Mouse (Mus musculus): ENCODE measurements around the gene Cbwd1. TPM values are rescaled to one million over a fixed set of nuclear protein-coding genes. Genes with fewer than 3 reads are reported as not detected.

Cbwd1 gene
- 10 to 100 TPM; 10.2 to 14.4 (median 11.8) TPM for total RNA-seq (2022)

GRCm38 (mm10) chr19:24961172-24961962 is at the start of gene Cbwd1:
TSS of gene Cbwd1 (minus strand) at chr19:24961610.
- DNase-seq (ENCODE audit: low spot score), result peak; percentile 97

- no peak for DNase-seq (ENCODE audit: low spot score)
Measured at GRCm38 (mm10) chr19:25008509-25008908, 47.1 kb upstream of the Cbwd1 start.

GRCm38 (mm10) chr19:25006686-25007085 is 45.3 kb upstream of the Cbwd1 start:
- no peak for DNase-seq (ENCODE audit: low spot score)

- no peak for DNase-seq (ENCODE audit: low spot score)
Measured at GRCm38 (mm10) chr19:25003810-25004209, 42.4 kb upstream of the Cbwd1 start.

- no peak for DNase-seq (ENCODE audit: low spot score)
Measured at GRCm38 (mm10) chr19:25002828-25003227, 41.4 kb upstream of the Cbwd1 start.

GRCm38 (mm10) chr19:25002032-25002431 is 40.6 kb upstream of the Cbwd1 start:
- no peak for DNase-seq (ENCODE audit: low spot score)

GRCm38 (mm10) chr19:25000153-25000552 is 38.7 kb upstream of the Cbwd1 start:
- DNase-seq (ENCODE audit: low spot score), result no peak

GRCm38 (mm10) chr19:24999201-24999886 is 37.9 kb upstream of the Cbwd1 start, which contains the start of gene Dock8:
TSS of gene Dock8 (plus strand) at chr19:24999534.
- peak; percentile 60 for DNase-seq (ENCODE audit: low spot score)

- DNase-seq (ENCODE audit: low spot score), result no peak
Measured at GRCm38 (mm10) chr19:24998561-24998960, 37.2 kb upstream of the Cbwd1 start.

GRCm38 (mm10) chr19:24996815-24997704 is 35.6 kb upstream of the Cbwd1 start:
- DNase-seq (ENCODE audit: low spot score), result no peak

- DNase-seq (ENCODE audit: low spot score), result no peak
Measured at GRCm38 (mm10) chr19:24994900-24995299, 33.5 kb upstream of the Cbwd1 start.

- no peak for DNase-seq (ENCODE audit: low spot score)
Measured at GRCm38 (mm10) chr19:24993526-24993925, 32.1 kb upstream of the Cbwd1 start.

GRCm38 (mm10) chr19:24990138-24990822 is 28.9 kb upstream of the Cbwd1 start:
- DNase-seq (ENCODE audit: low spot score), result no peak

- DNase-seq (ENCODE audit: low spot score), result no peak
Measured at GRCm38 (mm10) chr19:24988831-24989230, 27.4 kb upstream of the Cbwd1 start.

GRCm38 (mm10) chr19:24987355-24987754 is 25.9 kb upstream of the Cbwd1 start:
- DNase-seq (ENCODE audit: low spot score), result no peak

GRCm38 (mm10) chr19:24985045-24985444 is 23.6 kb upstream of the Cbwd1 start:
- no peak for DNase-seq (ENCODE audit: low spot score)

GRCm38 (mm10) chr19:24983857-24984498 is 22.6 kb upstream of the Cbwd1 start:
- DNase-seq (ENCODE audit: low spot score), result no peak

- no peak for DNase-seq (ENCODE audit: low spot score)
Measured at GRCm38 (mm10) chr19:24983050-24983449, 21.6 kb upstream of the Cbwd1 start.

GRCm38 (mm10) chr19:24981294-24981693 is 19.9 kb upstream of the Cbwd1 start:
- no peak for DNase-seq (ENCODE audit: low spot score)

All from heart, adult 8-10 months (tissue).